Mouse (Mus musculus): ENCODE data around the gene Pnpla2.

DNA sequence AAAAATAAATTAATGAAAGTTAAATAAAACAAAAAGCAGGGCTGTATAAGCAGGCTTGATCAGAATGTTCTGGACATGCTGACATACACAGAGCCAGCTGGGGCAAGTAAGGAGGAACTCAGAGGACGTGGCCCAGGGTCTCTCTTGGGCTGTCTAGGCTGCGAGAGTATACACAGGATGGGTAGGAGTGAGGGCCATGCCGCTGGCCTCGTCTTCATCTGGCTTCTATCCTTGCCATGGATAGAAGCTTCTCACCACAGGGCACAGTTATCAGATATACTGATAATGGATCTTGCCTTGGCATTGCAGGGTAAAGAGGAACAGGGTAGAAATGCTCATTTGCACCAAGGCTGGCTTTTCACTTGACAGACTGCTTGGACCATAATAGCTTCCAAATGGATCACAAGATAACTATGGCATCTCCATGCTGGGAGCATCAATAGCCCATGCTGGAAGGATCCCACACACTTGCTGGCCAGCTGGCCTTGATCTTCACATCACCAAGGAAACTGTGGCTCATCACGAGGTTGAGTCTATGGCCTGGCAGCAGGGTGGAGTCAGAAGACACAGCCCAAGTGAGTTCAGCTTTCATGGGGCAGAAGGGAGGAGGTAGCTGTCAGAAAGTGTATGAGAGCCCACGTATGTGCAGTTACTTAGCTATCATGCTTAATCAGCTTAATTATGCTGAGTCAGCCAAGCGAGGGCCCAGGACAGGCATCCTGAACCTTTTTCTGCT lies 47.0 kb downstream of the Pnpla2 start:
- TF ChIP-seq CTCF (IDR thresholded peaks at IDR 0.05; ENCODE audit: control insufficient read depth, insufficient read depth, low read length) (no peak), POLR2A (IDR thresholded peaks at IDR 0.05; ENCODE audit: borderline replicate concordance, control insufficient read depth, low read depth, low read length) (no peak)

Data from bone marrow, adult 2 months (tissue).